Mouse (Mus musculus) forebrain, embryonic 15.5 days (tissue): ENCODE results near the gene Susd1. TPM values are rescaled to one million over a fixed set of nuclear protein-coding genes. Genes with fewer than 3 reads are reported as not detected.
A peak's percentile ranks its signal among the peaks of the same experiment; 100 is the strongest.

Experiments used
- ATAC-seq: fragments of 200-750 bp; cut with Nextera tagmentation; replicated peaks from 2 replicates; pipeline ENCODE4 v1.8.0; 2017; ENCODE audit warnings: mild to moderate bottlenecking, moderate TSS enrichment, moderate library complexity
- H3K27ac ChIP-seq: fragments of 300-500 bp; sonication (generic); replicated peaks from 2 replicates; pipeline ENCODE4 v1.5.1; 2015; ENCODE audit warnings: mild to moderate bottlenecking, inconsistent platforms
- H3K27me3 ChIP-seq: fragments of 300-500 bp; sonication (generic); 2 replicates; pipeline ENCODE4 v1.6.1; 2015; ENCODE audit warnings: inconsistent platforms
- H3K36me3 ChIP-seq: fragments of 300-500 bp; sonication (generic); 2 replicates; pipeline ENCODE4 v1.6.1; 2015; ENCODE audit warnings: mild to moderate bottlenecking, inconsistent platforms
- H3K4me1 ChIP-seq: fragments of 300-500 bp; sonication (generic); 2 replicates; pipeline ENCODE4 v1.6.1; 2015; ENCODE audit warnings: inconsistent platforms
- H3K4me2 ChIP-seq: fragments of 300-500 bp; sonication (generic); replicated peaks from 2 replicates; pipeline ENCODE4 v1.6.1; 2015; ENCODE audit warnings: mild to moderate bottlenecking, inconsistent platforms
- H3K4me3 ChIP-seq: fragments of 300-500 bp; sonication (generic); 2 replicates; pipeline ENCODE4 v1.5.1; 2015; ENCODE audit warnings: mild to moderate bottlenecking, inconsistent platforms
- H3K9ac ChIP-seq: fragments of 300-500 bp; sonication (generic); replicated peaks from 2 replicates; pipeline ENCODE4 v1.6.1; 2015; ENCODE audit warnings: mild to moderate bottlenecking, inconsistent platforms
- H3K9me3 ChIP-seq: fragments of 300-500 bp; sonication (generic); 2 replicates; pipeline ENCODE4 v1.6.1; 2016; ENCODE audit warnings: inconsistent platforms
- WGBS: fragments of 180-500 bp; shearing (Covaris S2); methylation state at CpG from one replicate; pipeline ENCODE4 v1.1.7; 2015; ENCODE audit warnings: mixed read lengths; 5-methylcytosine and 5-hydroxymethylcytosine counted together
- polyA plus RNA-seq: library from polyadenylated mRNA; unstranded; fragments of >200 nt; fragmentation: Nextera tagmentation; extraction: Ambion mirVana; gene quantifications from 2 replicates; pipeline ENCODE4 v1.2.1, GENCODE M21; 2015

Gene Susd1
- polyA plus RNA-seq, 1 experiment from 2014 or later: 0.90 TPM

- Histone ChIP-seq H3K9ac (no peak overlapping the region), H3K4me2 (no peak overlapping the region), H3K4me3 (no peak overlapping the region), H3K27me3 (no peaks in the 10 kb centered on the region), H3K9me3 (no peaks in the 10 kb centered on the region), H3K4me1 (no peaks in the 10 kb centered on the region), H3K36me3 (no peaks in the 10 kb centered on the region), H3K27ac (no peak overlapping the region)
- 79% methylated on average over 10 of the region's 10 CpGs for WGBS
- no peak for ATAC-seq
Observed at GRCm38 (mm10) chr4:59358960-59359359, 79.5 kb downstream of the Susd1 start.

GRCm38 (mm10) chr4:59355421-59355820, 83.0 kb downstream of the Susd1 start:
- Histone ChIP-seq H3K4me3 (no peak overlapping the region), H3K27ac (no peak overlapping the region), H3K9me3 (no peaks in the 10 kb centered on the region), H3K4me1 (no peaks in the 10 kb centered on the region), H3K27me3 (no peaks in the 10 kb centered on the region), H3K9ac (no peak overlapping the region), H3K4me2 (no peak overlapping the region), H3K36me3 (no peaks in the 10 kb centered on the region)
- WGBS: 35% methylated on average over 1 of the region's 1 CpGs
- ATAC-seq: no peak

GRCm38 (mm10) chr4:59354666-59355065, 83.8 kb downstream of the Susd1 start:
- no peaks in the 10 kb centered on the region for H3K27me3 ChIP-seq
- no peak overlapping the region for H3K9ac ChIP-seq
- no peak overlapping the region for H3K4me3 ChIP-seq
- no peaks in the 10 kb centered on the region for H3K9me3 ChIP-seq
- no peaks in the 10 kb centered on the region for H3K36me3 ChIP-seq
- H3K4me1 ChIP-seq: no peaks in the 10 kb centered on the region
- no peak overlapping the region for H3K4me2 ChIP-seq
- WGBS: 91% methylated on average over 3 of the region's 3 CpGs
- H3K27ac ChIP-seq: no peak overlapping the region
- no peak for ATAC-seq

- Histone ChIP-seq H3K4me2 (no peak overlapping the region), H3K27ac (no peak overlapping the region), H3K27me3 (no peaks in the 10 kb centered on the region), H3K4me3 (no peak overlapping the region), H3K4me1 (no peaks in the 10 kb centered on the region), H3K9me3 (no peaks in the 10 kb centered on the region), H3K36me3 (no peaks in the 10 kb centered on the region), H3K9ac (no peak overlapping the region)
- 86% methylated on average over 7 of the region's 7 CpGs for WGBS
- ATAC-seq: no peak
Observed at GRCm38 (mm10) chr4:59351938-59352337, 86.5 kb downstream of the Susd1 start.

- no peaks in the 10 kb centered on the region for H3K4me1 ChIP-seq
- no peak overlapping the region for H3K4me3 ChIP-seq
- no peak for ATAC-seq
- H3K27me3 ChIP-seq: no peaks in the 10 kb centered on the region
- H3K4me2 ChIP-seq: no peak overlapping the region
- no peaks in the 10 kb centered on the region for H3K9me3 ChIP-seq
- H3K27ac ChIP-seq: no peak overlapping the region
- WGBS: 82% methylated on average over 2 of the region's 2 CpGs
- no peaks in the 10 kb centered on the region for H3K36me3 ChIP-seq
- no peak overlapping the region for H3K9ac ChIP-seq
Observed at GRCm38 (mm10) chr4:59350354-59350753, 88.1 kb downstream of the Susd1 start.

GRCm38 (mm10) chr4:59349425-59350185, 88.8 kb downstream of the Susd1 start:
- H3K4me2 ChIP-seq: no peak overlapping the region
- H3K27ac ChIP-seq: no peak overlapping the region
- H3K27me3 ChIP-seq: no peaks in the 10 kb centered on the region
- no peaks in the 10 kb centered on the region for H3K4me1 ChIP-seq
- ATAC-seq: no peak
- no peaks in the 10 kb centered on the region for H3K36me3 ChIP-seq
- no peak overlapping the region for H3K4me3 ChIP-seq
- 61% methylated on average over 7 of the region's 7 CpGs for WGBS
- H3K9me3 ChIP-seq: no peaks in the 10 kb centered on the region
- H3K9ac ChIP-seq: no peak overlapping the region

GRCm38 (mm10) chr4:59340714-59341113, 97.7 kb downstream of the Susd1 start:
- Histone ChIP-seq H3K9ac (no peak overlapping the region), H3K4me2 (no peak overlapping the region), H3K9me3 (no peaks in the 10 kb centered on the region), H3K4me3 (no peak overlapping the region), H3K36me3 (no peaks in the 10 kb centered on the region), H3K27ac (no peak overlapping the region), H3K27me3 (no peaks in the 10 kb centered on the region), H3K4me1 (peaks cover 11% of the 10 kb centered on the region)
- WGBS: 0% methylated on average over 3 of the region's 3 CpGs
- ATAC-seq: peak; percentile 90

GRCm38 (mm10) chr4:59340046-59340445, 98.4 kb downstream of the Susd1 start:
- H3K27me3 ChIP-seq: no peaks in the 10 kb centered on the region
- no peak for ATAC-seq

GRCm38 (mm10) chr4:59338896-59339535, 99.4 kb downstream of the Susd1 start:
- Histone ChIP-seq H3K27ac (no peak overlapping the region), H3K4me2 (no peak overlapping the region), H3K36me3 (no peaks in the 10 kb centered on the region), H3K27me3 (no peaks in the 10 kb centered on the region), H3K9ac (no peak overlapping the region), H3K4me3 (no peak overlapping the region), H3K4me1 (peaks cover 12% of the 10 kb centered on the region), H3K9me3 (no peaks in the 10 kb centered on the region)
- WGBS: 91% methylated on average over 8 of the region's 8 CpGs
- no peak for ATAC-seq

More at GRCm38 (mm10) chr4:59340046-59340445, 98.4 kb downstream of the Susd1 start:
- Histone ChIP-seq H3K27ac (no peak overlapping the region), H3K4me3 (no peak overlapping the region), H3K4me1 (peaks cover 12% of the 10 kb centered on the region), H3K4me2 (no peak overlapping the region), H3K9me3 (no peaks in the 10 kb centered on the region), H3K36me3 (no peaks in the 10 kb centered on the region), H3K9ac (no peak overlapping the region)
- 63% methylated on average over 5 of the region's 5 CpGs for WGBS

GRCm38 (mm10) chr4:59337533-59337885, 100.9 kb downstream of the Susd1 start:
- Histone ChIP-seq H3K4me3 (no peak overlapping the region), H3K36me3 (no peaks in the 10 kb centered on the region), H3K9ac (no peak overlapping the region), H3K4me1 (peaks cover 12% of the 10 kb centered on the region), H3K9me3 (no peaks in the 10 kb centered on the region), H3K4me2 (no peak overlapping the region), H3K27ac (no peak overlapping the region), H3K27me3 (no peaks in the 10 kb centered on the region)
- no peak for ATAC-seq
- WGBS: 92% methylated on average over 6 of the region's 6 CpGs

GRCm38 (mm10) chr4:59336846-59337532, 101.4 kb downstream of the Susd1 start:
- Histone ChIP-seq H3K27me3 (no peaks in the 10 kb centered on the region), H3K9me3 (no peaks in the 10 kb centered on the region)
- WGBS: 90% methylated on average over 11 of the region's 11 CpGs

GRCm38 (mm10) chr4:59336439-59336809, 102.0 kb downstream of the Susd1 start:
- Histone ChIP-seq H3K4me2 (no peak overlapping the region), H3K4me1 (peaks cover 19% of the 10 kb centered on the region), H3K36me3 (no peaks in the 10 kb centered on the region), H3K9ac (no peak overlapping the region), H3K27me3 (no peaks in the 10 kb centered on the region), H3K27ac (peak overlapping the region; percentile 19; the same call in 1 of the 2 replicates), H3K4me3 (no peak overlapping the region), H3K9me3 (no peaks in the 10 kb centered on the region)
- ATAC-seq: no peak
- WGBS: 51% methylated on average over 7 of the region's 7 CpGs

More at GRCm38 (mm10) chr4:59336846-59337532, 101.4 kb downstream of the Susd1 start:
- no peaks in the 10 kb centered on the region for H3K36me3 ChIP-seq
- H3K9ac ChIP-seq: no peak overlapping the region
- ATAC-seq: no peak
- H3K27ac ChIP-seq: peak overlapping the region; percentile 19; the same call in 1 of the 2 replicates
- H3K4me1 ChIP-seq: peaks cover 14% of the 10 kb centered on the region
- H3K4me3 ChIP-seq: no peak overlapping the region
- H3K4me2 ChIP-seq: no peak overlapping the region
